Mouse (Mus musculus) B cell, adult 67 days (primary cell): Measurements from ENCODE around the gene Myo10. TPM values are rescaled to one million over a fixed set of nuclear protein-coding genes. Genes with fewer than 3 reads are reported as not detected.

Source experiments
- total RNA-seq, 2 experiments: library from RNA; stranded (reverse); gene quantifications; 4 replicates each; pipeline ENCODE4 v1.2.4; 2023

Myo10 gene
- total RNA-seq, result 1 to 10 TPM; 2.5 to 2.7 TPM

GRCm38 (mm10) chr15:25622200-25622866, at the start of gene Myo10:
Gene Myo10, plus strand, starts transcription at chr15:25622525.

GRCm38 (mm10) chr15:25843086-25843991, 221.0 kb downstream of the Myo10 start, which contains the start of gene Retreg1:
Gene Retreg1, plus strand, starts transcription at chr15:25843180.

Other genes starting within 250 kb of the Myo10 start
- 1 to 10 TPM; 1.3 to 2.9 TPM for gene Basp1, start 208.8 kb upstream of the Myo10 start, total RNA-seq
- 10 to 100 TPM; 88.1 to 90.8 TPM for gene Retreg1, start 220.7 kb downstream of the Myo10 start, total RNA-seq